Mouse (Mus musculus) lung, postnatal 0 days (tissue): ENCODE results near the gene Pcbd1. TPM values are rescaled to one million over a fixed set of nuclear protein-coding genes. Genes with fewer than 3 reads are reported as not detected.

Experiments
- ATAC-seq: fragments of 200-750 bp; cut with Nextera tagmentation; 2 replicates; pipeline ENCODE4 v1.8.0; 2017; ENCODE audit warnings: moderate library complexity
- DNase-seq: peaks from one replicate; pipeline ENCODE4 v3.0.0-alpha.2; 2016; ENCODE audit warnings: low spot score
- H3K27ac ChIP-seq: fragments of 300-500 bp; sonication (generic); 2 replicates; pipeline ENCODE4 v1.5.1; 2014; ENCODE audit warnings: antibody characterized with exemption, mild to moderate bottlenecking, low read length, mixed read lengths
- H3K27me3 ChIP-seq: fragments of 300-500 bp; sonication (generic); replicated peaks from 2 replicates; pipeline ENCODE4 v1.6.1; 2014; ENCODE audit warnings: low read length, mixed read lengths; ENCODE audit not compliant: insufficient read depth
- H3K36me3 ChIP-seq: fragments of 300-500 bp; sonication (generic); 2 replicates; pipeline ENCODE4 v1.6.1; 2014; ENCODE audit warnings: low read length, mixed read lengths; ENCODE audit not compliant: insufficient read depth
- H3K4me1 ChIP-seq: fragments of 300-500 bp; sonication (generic); 2 replicates; pipeline ENCODE4 v1.6.1; 2014; ENCODE audit warnings: antibody characterized with exemption, low read depth, low read length, mixed read lengths; ENCODE audit not compliant: insufficient read depth
- H3K4me2 ChIP-seq: fragments of 300-500 bp; sonication (generic); replicated peaks from 2 replicates; pipeline ENCODE4 v1.6.1; 2014; ENCODE audit warnings: low read depth, mild to moderate bottlenecking, low read length, moderate library complexity, mixed read lengths
- H3K4me3 ChIP-seq: fragments of 300-500 bp; sonication (generic); 2 replicates; pipeline ENCODE4 v1.5.1; 2014; ENCODE audit warnings: low read depth, low read length
- H3K9ac ChIP-seq: fragments of 300-500 bp; sonication (generic); replicated peaks from 2 replicates; pipeline ENCODE4 v1.6.1; 2014; ENCODE audit warnings: low read depth, mild to moderate bottlenecking
- H3K9me3 ChIP-seq: fragments of 300-500 bp; sonication (generic); 2 replicates; pipeline ENCODE4 v1.6.1; 2016; ENCODE audit warnings: low read length, mixed read lengths
- CTCF ChIP-seq: IDR thresholded peaks from 2 replicates; pipeline ENCODE4 v1.5.1; 2016; ENCODE audit warnings: antibody characterized with exemption, mild to moderate bottlenecking
- EP300 ChIP-seq: IDR thresholded peaks from 2 replicates; pipeline ENCODE4 v1.6.1; 2016; ENCODE audit warnings: antibody characterized with exemption, mild to moderate bottlenecking, control low read depth
- WGBS: fragments of 180-500 bp; shearing (Covaris S2); extraction: QIAGEN DNeasy Blood & Tissue Kit; methylation state at CpG from one replicate; pipeline ENCODE4 v1.1.7; 2014; 5-methylcytosine and 5-hydroxymethylcytosine counted together
- microRNA-seq: library from miRNA; unstranded; fragments of <30 nt; microRNA quantifications from one replicate; pipeline ENCODE4, GENCODE M21; 2016
- polyA plus RNA-seq: library from polyadenylated mRNA; unstranded; fragments of >200 nt; fragmentation: Nextera tagmentation; extraction: Ambion mirVana; gene quantifications from 2 replicates; pipeline ENCODE4 v1.2.1, GENCODE M21; 2015

Pcbd1 gene
- polyA plus RNA-seq, 1 experiment from 2014 or later = 32.3 TPM

GRCm38 (mm10) chr10:61143343-61143742, 54.2 kb downstream of the Pcbd1 start:
- WGBS = 80% methylated on average over 2 of the region's 2 CpGs
- H3K27me3 ChIP-seq = no peaks in the 10 kb centered on the region
- H3K36me3 ChIP-seq = no peaks in the 10 kb centered on the region
- no peak for DNase-seq
- no peak for ATAC-seq
- H3K27ac ChIP-seq = no peak overlapping the region
- H3K4me1 ChIP-seq = peaks cover 6% of the 10 kb centered on the region; the same call in 1 of the 2 replicates
- no peak overlapping the region for H3K4me2 ChIP-seq
- H3K9me3 ChIP-seq = no peaks in the 10 kb centered on the region
- no peak overlapping the region for H3K4me3 ChIP-seq
- no peak overlapping the region for H3K9ac ChIP-seq
- TF ChIP-seq CTCF (no peak), EP300 (no peak)

Small RNA genes within 50 kb of the gene (microRNA-seq; reads per million reads assigned to microRNA genes)
- not detected for gene Gm44308

Other genes starting within 250 kb of the Pcbd1 start
- gene Sgpl1, start 58.4 kb downstream of the Pcbd1 start, polyA plus RNA-seq = 33.7 and 36.3 TPM in 2 replicates
- gene Tbata, start 82.6 kb downstream of the Pcbd1 start, polyA plus RNA-seq = 2.1 and 2.5 TPM in 2 replicates
- 1.5 and 1.8 TPM in 2 replicates for gene Adamts14, start 184.1 kb downstream of the Pcbd1 start, polyA plus RNA-seq
- 0.08 and 0.17 TPM in 2 replicates for gene Prf1, start 208.5 kb downstream of the Pcbd1 start, polyA plus RNA-seq